Mouse (Mus musculus): ENCODE measurements around the gene Ankrd36.

DNA sequence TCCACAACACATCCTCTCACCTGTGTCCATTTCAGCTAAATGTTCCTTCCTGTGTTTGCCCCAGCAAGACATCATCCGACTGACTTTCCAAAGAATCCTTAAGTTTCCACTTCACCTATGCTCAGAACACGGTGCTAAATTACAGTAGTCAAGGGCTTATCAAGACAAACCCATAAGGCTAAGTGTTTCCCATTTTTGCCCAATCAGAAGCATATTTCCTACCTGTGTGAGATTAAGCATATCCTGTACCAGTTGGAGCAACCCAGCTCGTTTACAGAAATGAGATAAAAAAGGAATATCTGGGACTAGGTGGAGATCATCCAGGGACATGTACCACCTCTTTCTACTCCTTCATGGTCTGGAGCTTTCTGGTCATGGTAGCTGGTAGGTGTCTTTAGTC lies 22.8 kb upstream of the Ankrd36 start:
- TF ChIP-seq CTCF (IDR thresholded peaks at IDR 0.05; ENCODE audit: low read depth) (no peak), EP300 (optimal IDR thresholded peaks at IDR 0.05) (no peak)

Measured in stomach, postnatal 0 days (tissue).